Mouse (Mus musculus): ENCODE data around the gene Sp2. TPM values are rescaled to one million over a fixed set of nuclear protein-coding genes. Genes with fewer than 3 reads are reported as not detected.

The Sp2 gene
- total RNA-seq, 1 experiment from 2014 or later: 3.1 TPM

Other genes starting within 250 kb of the Sp2 start
- 14.2 and 16.9 TPM in 2 replicates for gene Snx11, start 205.4 kb downstream of the Sp2 start, total RNA-seq (2017)
- 102 and 160 TPM in 2 replicates for gene Cbx1, start 193.8 kb downstream of the Sp2 start, total RNA-seq (2017)
- gene Nfe2l1, start 153.0 kb downstream of the Sp2 start, total RNA-seq (2017): 50.1 and 51.6 TPM in 2 replicates
- gene Copz2, start 133.1 kb downstream of the Sp2 start, total RNA-seq (2017): 3.1 and 5.9 TPM in 2 replicates
- 48.3 and 59.6 TPM in 2 replicates for gene Cdk5rap3, start 66.5 kb downstream of the Sp2 start, total RNA-seq (2017)
- gene Prr15l, start 54.9 kb downstream of the Sp2 start, total RNA-seq (2017): 0.74 TPM in 1 of 2 replicates, not detected in the other
- gene Pnpo, start 39.0 kb downstream of the Sp2 start, total RNA-seq (2017): 32.5 and 32.6 TPM in 2 replicates
- 0.05 and 0.19 TPM in 2 replicates for gene Sp6, start 30.4 kb upstream of the Sp2 start, total RNA-seq (2017)
- 22.6 and 35.3 TPM in 2 replicates for gene Scrn2, start 47.0 kb upstream of the Sp2 start, total RNA-seq (2017)
- 0.63 TPM in 1 of 2 replicates, not detected in the other for gene Lrrc46, start 58.4 kb upstream of the Sp2 start, total RNA-seq (2017)
- 13.9 and 17.1 TPM in 2 replicates for gene Mrpl10, start 58.6 kb upstream of the Sp2 start, total RNA-seq (2017)
- gene Osbpl7, start 67.7 kb upstream of the Sp2 start, total RNA-seq (2017): 13.3 and 13.4 TPM in 2 replicates
- 0.45 and 1.1 TPM in 2 replicates for gene Tbx21, start 132.4 kb upstream of the Sp2 start, total RNA-seq (2017)
- gene Tbkbp1, start 168.5 kb upstream of the Sp2 start, total RNA-seq (2017): 6.6 and 8.1 TPM in 2 replicates
- 329 and 360 TPM in 2 replicates for gene Kpnb1, start 204.9 kb upstream of the Sp2 start, total RNA-seq (2017)

All from hematopoietic stem cell, adult 5-6 weeks (primary cell).